Mouse (Mus musculus): Measurements from ENCODE around the gene Loxl3.
A peak's percentile ranks its signal among the peaks of the same experiment; 100 is the strongest.

Gene Loxl3

DNA sequence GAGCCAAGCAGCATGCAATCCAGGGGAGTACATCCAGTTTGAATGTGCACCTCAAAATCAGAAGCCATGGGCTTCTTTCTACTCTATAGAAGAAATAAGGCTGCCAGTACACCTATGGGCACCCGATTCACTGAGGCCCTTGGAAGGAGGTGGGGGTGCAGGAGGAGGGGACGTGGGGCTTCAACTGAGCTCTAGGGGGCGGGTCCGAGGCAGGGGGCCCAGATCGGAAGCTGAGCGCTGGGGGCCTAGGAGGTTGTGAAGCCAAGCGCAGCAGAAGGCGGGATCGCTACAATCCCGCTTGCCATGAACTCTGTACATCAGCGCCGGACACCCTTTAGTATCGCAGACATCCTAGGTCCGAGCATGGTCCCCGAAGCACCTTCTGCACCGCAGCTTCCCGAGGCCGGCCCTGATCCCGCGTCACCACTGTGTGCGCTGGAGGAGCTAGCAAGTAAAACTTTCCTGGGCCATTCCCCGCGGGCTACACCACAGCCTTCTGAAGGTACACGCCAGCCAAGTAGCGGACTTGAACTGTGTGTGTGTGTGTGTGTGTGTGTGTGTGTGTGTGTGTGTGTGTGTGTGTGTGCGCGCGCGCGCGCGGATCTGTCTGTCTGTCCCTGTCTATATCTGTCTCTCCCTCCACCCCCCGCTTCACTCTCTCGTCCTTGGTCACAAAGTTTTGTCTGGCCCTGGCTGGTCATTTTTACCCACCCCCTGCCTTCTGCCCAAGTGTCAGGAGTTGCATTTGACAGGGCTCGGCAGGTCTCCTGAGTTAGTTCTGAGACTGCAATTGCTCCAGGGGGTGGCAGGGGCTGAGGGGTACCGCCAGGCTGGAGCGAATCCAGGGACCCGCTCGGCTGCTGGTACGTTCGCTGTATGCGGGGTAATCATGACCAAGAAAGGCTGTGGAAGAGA is 52.4 kb downstream of the Loxl3 start, which contains the start of gene Lbx2:
Gene Lbx2, plus strand, starts transcription at position 247 of the 915 bp plus-strand sequence.
- no peak for DNase-seq (ENCODE audit: low read depth, low spot score)

DNA sequence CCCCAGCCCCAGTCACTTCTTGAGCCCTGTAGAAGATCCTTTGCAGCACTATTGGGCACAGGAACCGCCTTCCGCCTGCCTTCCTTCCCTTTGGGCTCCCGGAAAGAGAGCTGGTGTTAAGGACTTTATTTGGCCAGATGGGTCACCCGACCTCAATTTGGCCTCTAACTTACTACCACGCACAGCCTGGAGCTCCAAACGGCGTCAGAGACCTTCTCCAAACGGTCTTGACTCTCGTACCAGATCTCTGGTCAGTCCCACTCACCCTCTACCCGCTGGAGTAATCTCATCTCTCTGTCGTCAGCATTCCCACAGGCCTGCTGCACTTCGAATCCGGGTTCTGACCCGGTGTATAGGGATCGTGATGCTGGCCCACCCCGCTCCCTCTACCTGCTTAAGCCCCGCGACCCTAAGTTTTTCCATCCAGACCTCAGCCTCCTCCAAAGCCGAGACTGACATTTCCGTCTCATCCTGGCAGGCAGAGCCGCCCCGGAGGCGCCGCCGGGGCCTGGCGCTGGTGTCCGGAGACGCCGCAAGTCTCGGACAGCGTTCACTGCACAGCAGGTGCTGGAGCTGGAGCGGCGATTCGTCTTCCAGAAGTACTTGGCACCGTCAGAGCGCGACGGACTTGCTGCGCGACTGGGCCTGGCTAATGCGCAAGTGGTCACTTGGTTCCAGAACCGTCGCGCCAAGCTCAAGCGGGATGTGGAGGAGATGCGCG is 53.4 kb downstream of the Loxl3 start:
- no peak for DNase-seq (ENCODE audit: low read depth, low spot score)

DNA sequence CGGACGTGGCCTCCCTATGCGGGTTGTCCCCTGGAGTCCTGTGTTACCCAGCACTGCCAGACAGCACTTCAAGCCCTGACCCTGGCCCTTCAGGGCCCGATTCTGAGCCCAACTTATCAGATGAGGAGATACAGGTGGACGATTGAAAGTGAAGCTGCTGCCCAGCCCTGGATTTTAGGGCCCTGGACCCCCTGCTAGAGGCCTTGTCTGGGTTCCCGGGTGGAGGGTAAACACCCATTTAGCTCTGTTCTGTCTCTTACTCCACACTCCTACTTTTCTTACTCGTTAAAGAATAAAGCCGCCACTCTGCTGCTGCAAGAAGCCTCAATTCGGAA is 53.9 kb downstream of the Loxl3 start:
- DNase-seq (ENCODE audit: low read depth, low spot score): no peak

DNA sequence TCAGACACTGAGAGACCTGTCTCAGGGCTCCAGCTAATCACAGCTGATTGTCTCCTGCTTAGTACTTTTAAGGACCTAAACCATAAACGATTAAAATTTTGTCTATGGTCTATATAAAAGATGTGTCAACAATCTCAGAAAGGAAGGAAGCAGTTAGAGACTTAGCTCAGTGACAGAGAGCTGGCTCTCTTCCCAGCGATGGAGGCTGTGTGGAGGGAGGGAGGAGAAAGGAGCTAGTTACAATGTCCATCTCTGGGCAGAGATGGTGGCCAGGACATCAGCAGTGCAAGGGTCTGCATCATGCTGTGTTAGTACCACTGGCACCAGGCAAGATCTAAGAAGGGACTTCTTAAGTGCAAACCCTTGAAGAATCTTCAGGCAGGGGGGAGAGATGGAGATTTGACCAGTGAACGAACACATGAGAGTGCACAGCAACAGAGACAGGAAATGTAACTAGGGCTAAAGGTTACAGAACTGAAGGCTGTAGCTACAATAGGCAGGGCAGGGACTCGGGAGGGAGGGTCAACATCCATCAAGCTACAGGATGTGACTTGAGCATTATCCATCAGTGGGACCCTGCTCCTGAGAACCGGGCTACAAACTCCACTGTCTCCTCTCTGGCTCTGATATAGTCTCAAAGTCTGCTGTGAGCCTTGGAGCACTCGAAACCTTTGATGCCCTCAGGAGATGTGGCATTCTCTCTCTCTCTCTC is 58.6 kb downstream of the Loxl3 start:
- DNase-seq (ENCODE audit: low read depth, low spot score): no peak

DNA sequence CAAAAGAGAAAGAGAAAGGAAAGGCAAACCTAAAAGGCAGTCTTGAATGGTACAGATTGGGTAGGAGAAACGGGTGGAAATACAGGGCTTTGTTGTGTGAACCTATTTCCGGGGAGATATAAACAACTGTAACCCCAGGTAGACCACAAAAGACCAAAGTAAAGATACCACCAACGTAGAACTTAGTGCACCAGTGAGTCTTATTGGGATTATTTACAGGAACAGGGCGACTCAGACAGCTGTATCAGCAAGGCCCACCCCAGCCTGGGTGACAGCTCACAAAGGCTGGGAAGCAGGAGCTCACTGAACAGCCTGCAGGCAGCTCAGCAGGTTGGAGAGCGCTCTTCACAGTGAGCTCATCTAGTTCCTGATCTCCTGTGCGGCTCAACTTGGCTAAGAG is 62.0 kb downstream of the Loxl3 start:
- DNase-seq (ENCODE audit: low read depth, low spot score): no peak

DNA sequence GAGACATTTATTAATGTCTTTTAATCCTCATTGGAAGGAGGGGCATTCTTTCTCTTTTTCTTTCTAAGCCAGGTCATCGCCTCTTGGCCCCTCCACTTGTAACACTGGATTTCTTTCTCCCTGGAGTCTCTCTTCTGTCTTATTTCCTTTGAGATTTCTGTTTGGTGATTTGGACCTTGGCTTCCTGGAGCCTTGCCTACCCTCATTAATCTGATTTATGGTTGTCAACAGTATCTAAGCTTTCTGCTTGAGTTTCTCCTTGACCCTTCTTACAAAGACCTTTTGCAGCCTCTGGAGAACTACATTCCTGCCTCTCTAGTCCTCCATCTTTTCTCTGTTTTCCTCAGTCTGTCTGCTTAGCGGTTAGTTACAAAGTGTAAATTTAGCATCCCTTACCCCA is 64.4 kb downstream of the Loxl3 start:
- DNase-seq (ENCODE audit: low read depth, low spot score): no peak

DNA sequence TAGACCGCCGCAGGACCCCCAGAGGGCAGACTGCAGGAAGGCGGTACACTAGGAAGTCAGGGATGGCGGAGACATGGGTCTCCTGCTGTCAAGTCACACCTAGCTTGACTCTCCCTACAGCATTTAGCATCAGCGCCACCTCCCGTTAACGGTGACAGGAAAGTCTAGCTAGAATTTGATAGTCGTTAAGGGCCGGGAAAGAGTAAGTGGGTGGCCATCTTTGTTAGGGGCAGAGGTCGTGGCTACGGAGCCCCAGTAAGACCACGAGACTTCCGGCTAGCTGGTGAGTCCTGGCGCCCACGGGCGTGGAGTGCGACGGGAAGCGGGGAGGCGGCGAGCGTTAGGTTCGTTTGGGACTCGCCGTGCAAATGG is 67.3 kb downstream of the Loxl3 start, which contains the start of the genes Ccdc142 and Gm42688:
Gene Ccdc142, plus strand, starts transcription at position 286 of the 372 bp plus-strand sequence.
Gene Gm42688, plus strand, starts transcription at position 302 of the 372 bp plus-strand sequence.
- DNase-seq (ENCODE audit: low read depth, low spot score): peak; percentile 82

DNA sequence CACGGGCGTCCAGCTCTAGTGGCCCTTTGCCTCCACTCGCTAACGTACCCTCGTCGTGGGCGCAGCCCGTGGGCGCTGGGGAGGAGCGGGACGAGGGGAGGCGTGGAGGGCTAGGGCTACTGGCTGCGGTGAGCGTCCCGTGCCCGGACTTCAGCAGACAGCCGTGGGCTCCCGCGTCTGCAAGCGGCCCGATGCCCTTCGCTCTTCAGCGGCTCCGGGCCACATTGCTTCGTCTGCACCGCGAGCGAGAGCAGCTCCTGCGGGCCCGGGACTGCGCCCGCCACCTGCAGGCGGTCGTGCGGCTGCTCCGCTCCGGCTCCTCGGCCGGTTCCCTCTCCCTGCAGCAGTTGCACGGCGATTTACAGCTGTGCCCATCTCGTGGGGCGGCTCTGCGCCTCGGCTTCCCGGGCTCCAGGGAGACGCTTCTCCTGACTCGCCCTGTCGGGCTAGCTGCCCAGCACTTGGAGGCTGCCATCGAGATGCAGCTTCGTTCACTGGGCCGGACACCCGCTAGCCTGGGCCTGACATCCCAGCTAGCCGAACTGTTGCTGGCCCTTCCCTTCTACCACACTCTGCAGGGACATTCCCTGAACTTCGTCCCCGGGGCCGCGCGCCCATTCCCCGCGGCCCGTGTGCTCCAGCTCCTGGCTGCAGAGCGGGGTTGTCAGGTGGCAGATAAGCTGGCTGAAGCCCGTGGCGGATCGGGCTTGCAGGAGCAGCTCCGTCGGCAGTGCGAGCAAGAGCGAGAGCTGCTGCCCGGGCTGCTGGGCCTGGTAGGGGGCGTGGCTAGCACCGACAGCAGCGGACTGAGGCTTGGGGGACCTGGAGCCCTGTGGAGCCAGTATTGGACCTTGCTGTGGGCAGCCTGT is 67.9 kb downstream of the Loxl3 start:
- DNase-seq (ENCODE audit: low read depth, low spot score): peak; percentile 52

Data from retina, postnatal 7 days (tissue).